Mouse (Mus musculus): ENCODE measurements around the gene Olfr350. TPM values are rescaled to one million over a fixed set of nuclear protein-coding genes. Genes with fewer than 3 reads are reported as not detected.

Olfr350 gene
- polyA plus RNA-seq (2015; fragmentation: Nextera tagmentation; extraction: Ambion mirVana), result not detected in 2 replicates

DNA sequence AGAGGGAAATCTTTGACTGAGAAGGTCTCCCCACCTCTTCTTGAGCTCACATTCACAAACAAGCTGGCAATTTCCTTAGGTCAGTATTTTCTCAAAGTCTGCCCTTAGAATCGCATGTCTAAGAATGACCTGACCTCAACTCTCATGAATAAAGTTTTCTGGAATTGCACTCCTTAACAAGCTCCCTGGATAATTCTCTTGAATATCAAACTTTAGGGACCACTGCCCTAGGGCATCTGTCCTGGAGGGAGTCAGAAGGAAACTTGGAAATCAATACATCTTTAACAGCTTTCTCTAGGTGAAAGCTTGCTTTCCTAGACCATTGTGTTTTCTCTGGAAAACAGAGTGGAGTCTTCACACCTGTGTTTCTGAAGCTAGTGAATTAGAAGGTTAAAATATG lies at the start of gene Olfr350:
Gene Olfr350 (plus strand): TSS at position 301 of the 400 bp plus-strand sequence.
- Histone ChIP-seq H3K4me1 (no peaks in the 10 kb centered on the region), H3K9ac (no peak within 1 kb of the TSS), H3K36me3 (no peaks in the 10 kb centered on the region), H3K4me3 (no peak within 1 kb of the TSS), H3K27ac (replicated peaks) (no peak within 1 kb of the TSS), H3K27me3 (replicated peaks) (no peaks in the 10 kb centered on the region), H3K4me2 (no peak within 1 kb of the TSS), H3K9me3 (0 out of 2 replicates have a peak, but pooled peaks cover 26% of the 10 kb centered on the region)
- WGBS, result 74% methylated on average over 1 of the region's 1 CpGs
- no peak for ATAC-seq (ENCODE audit: extremely low read depth, insufficient number of reproducible peaks, low FRiP score, low TSS enrichment)

DNA sequence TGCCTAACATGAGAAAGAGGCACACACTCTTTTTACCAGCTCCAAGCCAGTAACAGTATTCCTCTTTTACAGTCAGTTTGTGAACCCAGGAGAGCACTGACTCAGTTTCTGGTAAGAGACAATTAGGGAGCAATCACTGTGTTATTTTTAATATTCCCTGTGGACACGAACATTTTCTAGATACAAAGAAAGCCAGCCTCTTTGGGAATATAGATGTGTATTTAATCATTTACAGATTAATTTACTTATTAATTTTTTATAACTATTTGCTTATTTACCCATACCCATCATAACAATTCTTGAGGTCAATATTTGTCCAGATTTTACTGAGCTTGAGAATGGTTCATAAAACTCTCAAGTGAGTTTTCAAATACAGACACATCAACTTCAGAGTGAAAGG lies 29.2 kb upstream of the Olfr350 start, which contains the start of gene Olfr3:
Gene Olfr3 (minus strand): TSS at position 101 of the 400 bp plus-strand sequence.
- Histone ChIP-seq H3K4me1 (no peaks in the 10 kb centered on the region), H3K36me3 (no peaks in the 10 kb centered on the region), H3K9ac (no peak within 1 kb of the TSS), H3K4me2 (no peak within 1 kb of the TSS), H3K27ac (replicated peaks) (no peak within 1 kb of the TSS), H3K9me3 (peaks cover 29% of the 10 kb centered on the region), H3K27me3 (replicated peaks) (no peaks in the 10 kb centered on the region), H3K4me3 (no peak within 1 kb of the TSS)
- 53% methylated on average over 1 of the region's 1 CpGs for WGBS
- no peak for ATAC-seq (ENCODE audit: extremely low read depth, insufficient number of reproducible peaks, low FRiP score, low TSS enrichment)

DNA sequence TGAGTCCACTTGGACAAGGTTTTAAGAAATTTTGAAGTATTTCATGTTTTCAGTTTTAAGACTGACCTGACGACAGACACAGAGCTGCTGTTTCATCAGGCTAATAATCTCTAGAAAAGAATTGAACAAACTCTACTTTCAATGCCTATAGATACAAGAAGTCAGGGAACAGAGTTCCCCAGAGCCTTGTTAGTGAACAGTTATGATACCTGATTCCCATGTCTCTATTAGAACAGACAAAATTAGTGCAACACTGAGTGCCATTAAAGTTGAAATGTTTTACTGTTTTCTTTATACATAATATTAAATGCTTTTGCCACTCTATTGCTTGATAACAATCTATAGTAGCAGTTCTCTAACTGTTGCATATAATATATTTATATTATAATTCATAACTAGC lies 16.4 kb downstream of the Olfr350 start, which contains the start of gene Olfr351:
Gene Olfr351 (minus strand): TSS at position 101 of the 400 bp plus-strand sequence.
- no peaks in the 10 kb centered on the region for H3K4me1 ChIP-seq
- peaks cover 16% of the 10 kb centered on the region for H3K9me3 ChIP-seq
- H3K4me2 ChIP-seq, result no peak within 1 kb of the TSS
- ATAC-seq (ENCODE audit: extremely low read depth, insufficient number of reproducible peaks, low FRiP score, low TSS enrichment), result no peak
- H3K27ac ChIP-seq (replicated peaks), result no peak within 1 kb of the TSS
- WGBS, result 57% methylated on average over 1 of the region's 1 CpGs
- no peak within 1 kb of the TSS for H3K4me3 ChIP-seq
- no peaks in the 10 kb centered on the region for H3K36me3 ChIP-seq
- no peak within 1 kb of the TSS for H3K9ac ChIP-seq
- no peaks in the 10 kb centered on the region for H3K27me3 ChIP-seq (replicated peaks)

DNA sequence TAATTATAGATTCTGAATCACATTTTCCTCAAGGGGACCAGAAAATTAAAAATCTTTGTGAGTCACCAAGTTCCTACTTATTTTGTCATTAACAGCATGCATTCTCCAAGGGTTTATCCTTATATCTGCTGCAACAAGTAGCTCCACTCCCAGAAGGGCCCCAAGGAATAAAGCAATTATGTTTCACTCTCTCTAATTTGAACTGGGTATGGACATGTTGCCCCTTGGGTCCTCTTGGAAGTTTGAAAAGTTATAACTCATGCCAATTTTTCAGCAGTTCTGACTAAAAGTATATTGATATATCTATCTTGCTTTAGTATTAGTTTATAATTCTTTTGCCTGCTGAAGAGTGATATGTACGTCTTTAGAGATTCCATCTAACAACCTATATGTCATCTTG lies 22.1 kb downstream of the Olfr350 start, which contains the start of gene Olfr352:
Gene Olfr352 (plus strand): TSS at position 301 of the 400 bp plus-strand sequence.
- H3K27me3 ChIP-seq (replicated peaks), result no peaks in the 10 kb centered on the region
- no peak within 1 kb of the TSS for H3K9ac ChIP-seq
- H3K4me2 ChIP-seq, result no peak within 1 kb of the TSS
- 73% methylated on average over 1 of the region's 1 CpGs for WGBS
- H3K4me1 ChIP-seq, result no peaks in the 10 kb centered on the region
- no peak within 1 kb of the TSS for H3K27ac ChIP-seq (replicated peaks)
- no peak for ATAC-seq (ENCODE audit: extremely low read depth, insufficient number of reproducible peaks, low FRiP score, low TSS enrichment)
- H3K4me3 ChIP-seq, result no peak within 1 kb of the TSS
- H3K36me3 ChIP-seq, result no peaks in the 10 kb centered on the region
- H3K9me3 ChIP-seq, result peaks cover 19% of the 10 kb centered on the region

DNA sequence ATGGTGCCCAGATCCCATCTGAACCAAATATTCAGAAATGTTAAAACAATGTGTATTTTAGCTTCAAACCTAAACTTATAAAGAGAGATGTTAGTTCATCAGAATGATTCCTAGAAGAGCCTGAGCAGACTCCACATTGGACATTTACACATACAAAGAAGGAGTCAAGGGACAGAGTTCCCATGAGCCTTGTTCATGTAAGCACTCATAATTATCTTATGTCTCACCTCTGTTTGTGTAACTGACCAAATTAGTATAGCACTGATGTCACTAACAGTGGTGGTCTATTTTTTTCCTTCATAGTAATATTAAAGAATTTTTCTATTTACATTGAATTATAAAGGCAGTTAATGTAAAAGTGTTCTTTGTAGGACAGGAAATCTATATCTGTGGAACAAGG lies 46.7 kb downstream of the Olfr350 start, which contains the start of gene Olfr353:
Gene Olfr353 (minus strand): TSS at position 101 of the 400 bp plus-strand sequence.
- H3K9ac ChIP-seq, result no peak within 1 kb of the TSS
- H3K4me1 ChIP-seq, result no peaks in the 10 kb centered on the region
- 0 out of 2 replicates have a peak, but pooled peaks cover 11% of the 10 kb centered on the region for H3K9me3 ChIP-seq
- H3K27ac ChIP-seq (replicated peaks), result no peak within 1 kb of the TSS
- ATAC-seq (ENCODE audit: extremely low read depth, insufficient number of reproducible peaks, low FRiP score, low TSS enrichment), result no peak
- H3K36me3 ChIP-seq, result no peaks in the 10 kb centered on the region
- H3K4me2 ChIP-seq, result no peak within 1 kb of the TSS
- H3K27me3 ChIP-seq (replicated peaks), result no peaks in the 10 kb centered on the region
- H3K4me3 ChIP-seq, result no peak within 1 kb of the TSS

DNA sequence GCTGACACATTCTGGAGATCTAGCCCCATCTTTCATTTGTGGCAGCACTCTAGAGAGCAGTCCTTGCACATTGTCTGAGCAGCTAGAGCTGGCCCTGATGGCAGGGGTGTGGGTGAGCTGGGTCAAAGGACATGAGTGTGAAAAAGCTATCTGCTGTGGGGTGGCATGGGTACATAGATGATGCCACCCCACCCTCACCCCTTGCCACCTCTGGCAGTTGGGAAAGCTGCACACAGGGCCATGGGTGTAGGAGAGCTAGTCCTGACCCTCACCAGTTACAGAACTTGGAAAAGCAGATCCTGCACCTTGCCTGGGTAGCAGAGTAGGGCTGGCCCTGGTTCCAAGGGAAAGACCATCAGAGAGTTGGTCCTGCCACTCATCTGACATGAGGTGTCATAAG lies 51.0 kb downstream of the Olfr350 start:
- no peak for ATAC-seq (ENCODE audit: extremely low read depth, insufficient number of reproducible peaks, low FRiP score, low TSS enrichment)
- Histone ChIP-seq H3K27ac (replicated peaks) (no peak overlapping the region), H3K4me2 (no peak overlapping the region), H3K36me3 (no peaks in the 10 kb centered on the region), H3K9me3 (peaks cover 15% of the 10 kb centered on the region; the same call in 1 of the 2 replicates), H3K9ac (no peak overlapping the region), H3K4me1 (no peaks in the 10 kb centered on the region), H3K4me3 (no peak overlapping the region), H3K27me3 (replicated peaks) (no peaks in the 10 kb centered on the region)

Other genes with a start within 250 kb of the Olfr350 start
- gene Olfr345, start 206.3 kb upstream of the Olfr350 start, polyA plus RNA-seq (2015; fragmentation: Nextera tagmentation; extraction: Ambion mirVana), result not detected in 2 replicates
- not detected in 2 replicates for gene Olfr346, start 160.5 kb upstream of the Olfr350 start, polyA plus RNA-seq (2015; fragmentation: Nextera tagmentation; extraction: Ambion mirVana)
- not detected in 2 replicates for gene Olfr347, start 114.4 kb upstream of the Olfr350 start, polyA plus RNA-seq (2015; fragmentation: Nextera tagmentation; extraction: Ambion mirVana)
- not detected in 2 replicates for gene Olfr348, start 62.0 kb upstream of the Olfr350 start, polyA plus RNA-seq (2015; fragmentation: Nextera tagmentation; extraction: Ambion mirVana)
- gene Olfr50, start 55.8 kb upstream of the Olfr350 start, polyA plus RNA-seq (2015; fragmentation: Nextera tagmentation; extraction: Ambion mirVana), result not detected in 2 replicates
- gene Olfr3, start 29.3 kb upstream of the Olfr350 start, polyA plus RNA-seq (2015; fragmentation: Nextera tagmentation; extraction: Ambion mirVana), result not detected in 2 replicates
- not detected in 2 replicates for gene Olfr351, start 16.4 kb downstream of the Olfr350 start, polyA plus RNA-seq (2015; fragmentation: Nextera tagmentation; extraction: Ambion mirVana)
- not detected in 2 replicates for gene Olfr352, start 22.1 kb downstream of the Olfr350 start, polyA plus RNA-seq (2015; fragmentation: Nextera tagmentation; extraction: Ambion mirVana)
- gene Olfr353, start 46.6 kb downstream of the Olfr350 start, polyA plus RNA-seq (2015; fragmentation: Nextera tagmentation; extraction: Ambion mirVana), result not detected in 2 replicates
- not detected in 2 replicates for gene Olfr354, start 59.4 kb downstream of the Olfr350 start, polyA plus RNA-seq (2015; fragmentation: Nextera tagmentation; extraction: Ambion mirVana)
- not detected in 2 replicates for gene Olfr355, start 82.6 kb downstream of the Olfr350 start, polyA plus RNA-seq (2015; fragmentation: Nextera tagmentation; extraction: Ambion mirVana)
- gene Olfr356, start 90.8 kb downstream of the Olfr350 start, polyA plus RNA-seq (2015; fragmentation: Nextera tagmentation; extraction: Ambion mirVana), result not detected in 2 replicates
- not detected in 2 replicates for gene Olfr357, start 147.5 kb downstream of the Olfr350 start, polyA plus RNA-seq (2015; fragmentation: Nextera tagmentation; extraction: Ambion mirVana)
- not detected in 2 replicates for gene Olfr358, start 163.0 kb downstream of the Olfr350 start, polyA plus RNA-seq (2015; fragmentation: Nextera tagmentation; extraction: Ambion mirVana)
- not detected in 2 replicates for gene Olfr360, start 219.4 kb downstream of the Olfr350 start, polyA plus RNA-seq (2015; fragmentation: Nextera tagmentation; extraction: Ambion mirVana)
- not detected in 2 replicates for gene Olfr361, start 243.0 kb downstream of the Olfr350 start, polyA plus RNA-seq (2015; fragmentation: Nextera tagmentation; extraction: Ambion mirVana)

All from heart, embryonic 13.5 days (tissue).